Mouse (Mus musculus) forebrain, embryonic 13.5 days (tissue): ENCODE data around the gene Dok5. TPM values are rescaled to one million over a fixed set of nuclear protein-coding genes. Genes with fewer than 3 reads are reported as not detected.
A peak's percentile ranks its signal among the peaks of the same experiment; 100 is the strongest.

ENCODE experiments used
- ATAC-seq: fragments of 200-750 bp; cut with Nextera tagmentation; 2 replicates; pipeline ENCODE4 v1.8.0; 2017
- H3K27ac ChIP-seq: fragments of 300-500 bp; sonication (generic); 2 replicates; pipeline ENCODE4 v1.5.1; 2015; ENCODE audit warnings: inconsistent platforms, mild to moderate bottlenecking, moderate library complexity
- H3K27me3 ChIP-seq: fragments of 300-500 bp; sonication (generic); 2 replicates; pipeline ENCODE4 v1.6.1; 2015; ENCODE audit warnings: mild to moderate bottlenecking, inconsistent platforms
- H3K36me3 ChIP-seq: fragments of 300-500 bp; sonication (generic); 2 replicates; pipeline ENCODE4 v1.6.1; 2015; ENCODE audit warnings: mild to moderate bottlenecking, inconsistent platforms; ENCODE audit not compliant: poor library complexity, severe bottlenecking
- H3K4me1 ChIP-seq: fragments of 300-500 bp; sonication (generic); 2 replicates; pipeline ENCODE4 v1.6.1; 2015; ENCODE audit warnings: inconsistent platforms
- H3K4me2 ChIP-seq: fragments of 300-500 bp; sonication (generic); 2 replicates; pipeline ENCODE4 v1.6.1; 2015; ENCODE audit warnings: inconsistent platforms, mild to moderate bottlenecking, moderate library complexity
- H3K4me3 ChIP-seq: fragments of 300-500 bp; sonication (generic); 2 replicates; pipeline ENCODE4 v1.5.1; 2015; ENCODE audit warnings: mild to moderate bottlenecking, inconsistent platforms
- H3K9ac ChIP-seq: fragments of 300-500 bp; sonication (generic); 2 replicates; pipeline ENCODE4 v1.6.1; 2015; ENCODE audit warnings: mild to moderate bottlenecking, inconsistent platforms
- H3K9me3 ChIP-seq: fragments of 300-500 bp; sonication (generic); replicated peaks from 2 replicates; pipeline ENCODE4 v1.6.1; 2016; ENCODE audit warnings: inconsistent platforms
- WGBS: fragments of 180-500 bp; shearing (Covaris S2); methylation state at CpG from one replicate; pipeline ENCODE4 v1.1.7; 2015; 5-methylcytosine and 5-hydroxymethylcytosine counted together
- polyA plus RNA-seq: library from polyadenylated mRNA; unstranded; fragments of >200 nt; fragmentation: Nextera tagmentation; extraction: Ambion mirVana; gene quantifications from 2 replicates; pipeline ENCODE4 v1.2.1, GENCODE M21; 2015

The Dok5 gene
- polyA plus RNA-seq, 1 experiment from 2014 or later: 30.5 TPM

DNA sequence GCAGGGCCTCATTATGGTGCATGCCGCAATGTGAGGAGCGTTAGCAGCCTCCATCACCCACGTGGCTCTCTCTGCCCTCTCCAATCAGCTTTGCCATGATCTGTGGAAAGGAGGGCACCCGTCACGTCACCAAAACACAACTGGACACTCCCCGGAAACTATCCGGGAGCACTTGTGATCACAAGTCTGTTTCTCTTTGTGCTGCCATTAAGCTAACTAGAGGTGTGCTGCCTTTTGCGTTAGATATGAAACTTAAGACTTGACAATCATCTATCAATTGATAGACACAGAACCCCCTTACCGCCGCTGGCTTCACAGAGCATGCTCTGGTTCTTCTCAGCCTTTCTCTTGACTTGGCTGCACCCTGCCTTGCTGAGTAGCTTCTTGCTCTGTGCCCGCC, 6.9 kb upstream of the Dok5 start:
- Histone ChIP-seq H3K4me2 (no peak overlapping the region), H3K36me3 (no peaks in the 10 kb centered on the region), H3K4me3 (no peak overlapping the region), H3K27ac (no peak overlapping the region), H3K9me3 (no peaks in the 10 kb centered on the region), H3K9ac (no peak overlapping the region), H3K27me3 (no peaks in the 10 kb centered on the region), H3K4me1 (no peaks in the 10 kb centered on the region)
- no peak for ATAC-seq
- WGBS: 89% methylated on average over 11 of the region's 11 CpGs

DNA sequence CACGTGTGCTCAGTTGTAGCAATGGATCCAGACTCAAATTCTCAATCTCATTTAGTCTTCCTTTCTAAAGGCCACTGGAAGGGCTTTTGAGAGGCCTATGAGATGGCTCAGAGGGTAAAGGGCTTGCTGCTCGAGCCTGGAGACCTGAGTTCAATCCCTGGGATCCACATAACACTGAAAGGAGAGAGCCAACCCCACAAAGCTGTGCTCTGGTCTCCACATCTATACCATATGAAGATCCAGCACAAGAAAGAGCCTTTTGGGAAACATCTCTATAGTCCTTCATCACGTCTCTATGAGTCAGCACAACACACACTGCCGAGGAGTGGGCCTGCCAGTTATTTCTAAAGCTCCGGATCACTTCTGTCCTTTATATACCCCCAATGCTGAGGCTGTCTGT, 5.8 kb upstream of the Dok5 start:
- ATAC-seq: no peak
- Histone ChIP-seq H3K4me2 (no peak overlapping the region), H3K9me3 (no peaks in the 10 kb centered on the region), H3K36me3 (no peaks in the 10 kb centered on the region), H3K27ac (no peak overlapping the region), H3K4me3 (no peak overlapping the region), H3K4me1 (peaks cover under 1% of the 10 kb centered on the region; the same call in 1 of the 2 replicates), H3K27me3 (no peaks in the 10 kb centered on the region), H3K9ac (no peak overlapping the region)
- WGBS: 86% methylated on average over 5 of the region's 5 CpGs

DNA sequence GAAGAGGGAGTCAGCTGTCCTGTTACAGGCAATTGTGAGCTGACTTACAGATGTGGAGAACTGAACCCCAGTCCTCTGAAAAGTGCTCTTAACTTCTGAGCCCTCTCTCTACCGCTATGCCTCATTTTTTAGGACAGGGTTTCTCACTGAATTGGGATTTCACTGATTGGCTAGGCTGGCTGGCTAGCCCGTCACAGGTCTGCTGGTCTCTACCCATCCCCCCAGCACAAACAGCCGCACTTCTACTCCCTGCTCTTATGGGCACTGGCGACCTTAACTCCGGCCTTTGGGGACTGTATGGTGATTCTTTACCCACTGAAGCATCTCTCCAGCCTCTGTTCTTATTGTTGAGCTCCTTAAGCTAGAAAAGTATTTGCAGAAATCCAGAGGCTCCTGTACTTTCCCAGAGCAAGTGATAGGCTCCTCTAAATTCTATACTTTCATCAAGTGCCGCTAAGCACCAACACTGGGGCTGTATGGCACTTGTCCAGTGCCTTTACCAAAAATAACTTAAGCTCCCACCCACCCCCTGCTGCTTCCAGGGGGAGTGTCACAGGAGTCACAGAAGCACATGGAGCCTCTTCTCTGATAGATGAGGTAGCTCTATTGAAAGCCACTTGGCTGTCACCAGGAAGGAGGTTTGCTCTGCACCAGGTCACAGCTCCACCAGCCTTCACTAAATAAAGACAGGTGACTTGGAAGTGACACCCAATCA, 4.5 kb upstream of the Dok5 start:
- Histone ChIP-seq H3K9me3 (no peaks in the 10 kb centered on the region), H3K27me3 (no peaks in the 10 kb centered on the region), H3K4me3 (no peak overlapping the region), H3K36me3 (no peaks in the 10 kb centered on the region), H3K27ac (no peak overlapping the region), H3K4me2 (no peak overlapping the region), H3K9ac (no peak overlapping the region), H3K4me1 (peaks cover 9% of the 10 kb centered on the region)
- WGBS: 35% methylated on average over 6 of the region's 6 CpGs
- ATAC-seq: no peak

DNA sequence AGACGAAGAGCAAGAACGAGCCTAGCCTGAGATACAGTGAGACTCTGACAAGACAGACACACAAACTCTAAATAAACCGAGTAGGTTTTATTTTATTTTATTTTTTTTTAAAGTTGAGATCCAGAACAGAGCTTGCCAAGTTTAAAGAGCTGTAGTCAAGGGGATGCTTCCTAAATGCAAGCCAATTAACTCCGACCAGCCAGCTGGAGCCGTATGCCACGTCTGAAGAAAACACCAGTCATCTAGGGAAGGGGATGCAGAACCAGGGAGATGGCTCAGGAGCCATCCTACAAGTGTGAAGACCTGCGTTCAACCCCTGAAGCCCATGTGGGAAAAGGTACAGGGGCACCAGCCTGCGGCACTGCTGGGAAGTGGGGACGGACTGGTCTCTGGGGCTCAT, 2.7 kb upstream of the Dok5 start:
- H3K4me1 ChIP-seq: peaks cover 19% of the 10 kb centered on the region
- WGBS: 87% methylated on average over 9 of the region's 9 CpGs
- no peaks in the 10 kb centered on the region for H3K27me3 ChIP-seq
- no peak overlapping the region for H3K4me3 ChIP-seq
- H3K9ac ChIP-seq: no peak overlapping the region
- no peaks in the 10 kb centered on the region for H3K9me3 ChIP-seq
- no peak overlapping the region for H3K27ac ChIP-seq
- ATAC-seq: no peak
- no peaks in the 10 kb centered on the region for H3K36me3 ChIP-seq
- no peak overlapping the region for H3K4me2 ChIP-seq

DNA sequence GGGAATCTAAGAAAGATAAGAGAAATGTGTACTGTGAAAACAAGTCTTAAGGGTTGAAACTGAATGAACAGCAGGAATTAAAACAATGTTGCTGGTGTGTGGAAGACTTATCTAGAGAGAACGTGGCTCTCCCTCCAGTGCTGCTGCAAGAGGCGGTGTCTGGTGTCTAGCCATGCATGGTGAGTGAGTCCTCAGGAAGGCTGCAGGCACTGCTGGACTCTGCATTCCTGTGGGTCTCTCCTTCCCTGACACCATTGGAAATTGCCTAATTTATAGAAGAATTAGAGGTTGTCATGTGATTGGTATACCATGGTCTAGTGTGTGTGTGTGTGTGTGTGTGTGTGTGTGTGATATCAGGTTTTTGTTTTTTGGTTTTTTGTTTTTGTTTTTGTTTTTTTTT, 1.9 kb upstream of the Dok5 start:
- H3K27me3 ChIP-seq: no peaks in the 10 kb centered on the region
- peaks cover 25% of the 10 kb centered on the region for H3K4me1 ChIP-seq
- H3K36me3 ChIP-seq: no peaks in the 10 kb centered on the region
- no peak overlapping the region for H3K27ac ChIP-seq
- no peaks in the 10 kb centered on the region for H3K9me3 ChIP-seq
- no peak overlapping the region for H3K4me2 ChIP-seq
- WGBS: 49% methylated on average over 2 of the region's 2 CpGs
- no peak for ATAC-seq
- no peak overlapping the region for H3K4me3 ChIP-seq
- H3K9ac ChIP-seq: no peak overlapping the region

DNA sequence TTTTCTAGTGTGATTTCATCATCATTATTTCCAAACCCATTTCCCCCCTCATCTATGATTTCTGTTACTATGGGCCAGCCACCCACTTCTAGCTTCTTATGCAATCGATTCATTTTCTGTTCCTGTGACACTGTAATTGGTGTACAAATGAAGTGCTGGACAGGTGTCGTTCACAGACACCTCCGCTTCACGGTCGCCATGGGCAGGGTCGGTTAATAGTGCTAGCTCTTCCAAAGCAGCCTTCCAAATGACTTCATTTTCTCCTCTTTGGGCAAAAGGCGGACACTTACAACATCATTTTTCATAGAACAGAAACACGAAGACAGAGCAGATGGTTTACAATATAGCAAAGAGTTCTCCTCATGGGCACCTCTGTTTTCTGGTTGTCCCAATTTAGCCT, 1.5 kb upstream of the Dok5 start:
- no peak overlapping the region for H3K4me2 ChIP-seq
- H3K27me3 ChIP-seq: no peaks in the 10 kb centered on the region
- ATAC-seq: no peak
- WGBS: 91% methylated on average over 8 of the region's 8 CpGs
- no peaks in the 10 kb centered on the region for H3K36me3 ChIP-seq
- no peak overlapping the region for H3K9ac ChIP-seq
- H3K4me3 ChIP-seq: no peak overlapping the region
- H3K27ac ChIP-seq: no peak overlapping the region
- peaks cover 27% of the 10 kb centered on the region for H3K4me1 ChIP-seq
- no peaks in the 10 kb centered on the region for H3K9me3 ChIP-seq

DNA sequence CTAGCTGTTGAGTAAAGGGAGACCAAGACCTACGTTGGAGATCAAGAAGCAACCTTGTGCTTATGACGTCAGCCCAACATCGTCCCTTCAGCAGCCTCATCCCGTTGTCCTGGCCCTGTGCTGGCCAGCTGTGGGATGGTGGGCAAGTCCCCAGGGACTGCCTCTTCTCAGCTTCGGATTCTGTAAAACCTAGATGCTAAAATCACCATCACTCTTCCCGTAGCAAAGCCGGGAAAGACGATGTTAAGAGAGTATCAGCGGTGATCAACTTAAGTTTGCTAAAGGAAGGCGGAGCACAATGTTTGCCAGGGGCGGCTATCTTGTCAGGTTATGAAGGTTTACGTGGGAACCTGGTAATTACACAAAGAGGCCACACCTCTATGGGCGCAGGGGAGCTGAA, 826 bp upstream of the Dok5 start:
- ATAC-seq: no peak
- Histone ChIP-seq H3K9ac (no peak overlapping the region; the same call in 1 of the 2 replicates), H3K4me1 (peaks cover 27% of the 10 kb centered on the region), H3K9me3 (no peaks in the 10 kb centered on the region), H3K36me3 (no peaks in the 10 kb centered on the region), H3K27me3 (no peaks in the 10 kb centered on the region), H3K27ac (no peak overlapping the region), H3K4me3 (peak overlapping the region; percentile 49; the same call in 1 of the 2 replicates), H3K4me2 (peak overlapping the region; percentile 74)
- WGBS: 71% methylated on average over 13 of the region's 13 CpGs

DNA sequence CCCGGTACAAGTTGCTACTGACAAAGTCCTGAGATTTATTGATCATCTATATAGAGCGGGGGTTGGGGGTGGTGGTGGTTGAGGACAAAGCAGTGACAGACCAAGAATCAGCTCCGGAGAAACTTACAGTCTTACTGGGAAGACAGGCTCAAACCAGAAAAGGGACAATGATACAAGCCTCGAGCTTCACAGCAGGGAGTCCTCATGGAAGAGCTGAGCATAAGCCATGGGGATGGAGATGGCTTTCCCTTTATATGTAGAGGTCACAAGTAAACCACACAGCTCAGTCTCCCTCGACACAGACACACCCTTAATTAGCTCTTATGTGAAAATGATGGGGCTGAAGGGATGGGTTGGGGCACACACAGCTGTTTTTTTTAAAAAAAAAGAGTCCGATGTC, 402 bp upstream of the Dok5 start:
- 24% methylated on average over 6 of the region's 6 CpGs for WGBS
- H3K27ac ChIP-seq: peak overlapping the region; percentile 65; the same call in 1 of the 2 replicates
- H3K9me3 ChIP-seq: no peaks in the 10 kb centered on the region
- peaks cover 27% of the 10 kb centered on the region for H3K4me1 ChIP-seq
- H3K9ac ChIP-seq: peak overlapping the region; percentile 67
- peak overlapping the region; percentile 74 for H3K4me2 ChIP-seq
- peak overlapping the region; percentile 49 for H3K4me3 ChIP-seq
- no peaks in the 10 kb centered on the region for H3K27me3 ChIP-seq
- no peaks in the 10 kb centered on the region for H3K36me3 ChIP-seq
- peak; percentile 14; the same call in 1 of the 2 replicates for ATAC-seq

DNA sequence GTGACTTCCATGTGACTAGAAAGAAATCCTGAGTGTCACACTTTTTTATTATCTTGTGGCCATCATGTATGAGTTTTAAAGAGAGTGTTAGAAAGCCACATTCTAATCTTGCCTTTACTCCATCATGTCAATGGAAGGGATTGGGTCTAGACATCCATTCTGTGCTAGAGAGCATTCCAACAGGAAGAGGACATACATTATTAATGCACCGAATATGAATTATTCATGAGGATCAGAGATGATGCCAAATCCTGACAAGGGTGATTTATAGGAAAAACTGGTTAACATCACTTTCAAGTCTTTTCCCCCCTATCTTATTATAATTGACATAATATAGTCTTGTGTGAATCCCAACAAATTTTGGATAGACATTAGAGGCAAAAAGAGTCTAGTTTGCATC, 2.1 kb downstream of the Dok5 start:
- Histone ChIP-seq H3K27me3 (no peaks in the 10 kb centered on the region), H3K27ac (no peak overlapping the region), H3K36me3 (0 out of 2 replicates have a peak, but pooled peaks cover 5% of the 10 kb centered on the region), H3K9ac (no peak overlapping the region), H3K4me1 (peaks cover 27% of the 10 kb centered on the region), H3K4me2 (peak overlapping the region; percentile 74), H3K4me3 (no peak overlapping the region), H3K9me3 (no peaks in the 10 kb centered on the region)
- 77% methylated on average over 1 of the region's 1 CpGs for WGBS
- ATAC-seq: no peak

DNA sequence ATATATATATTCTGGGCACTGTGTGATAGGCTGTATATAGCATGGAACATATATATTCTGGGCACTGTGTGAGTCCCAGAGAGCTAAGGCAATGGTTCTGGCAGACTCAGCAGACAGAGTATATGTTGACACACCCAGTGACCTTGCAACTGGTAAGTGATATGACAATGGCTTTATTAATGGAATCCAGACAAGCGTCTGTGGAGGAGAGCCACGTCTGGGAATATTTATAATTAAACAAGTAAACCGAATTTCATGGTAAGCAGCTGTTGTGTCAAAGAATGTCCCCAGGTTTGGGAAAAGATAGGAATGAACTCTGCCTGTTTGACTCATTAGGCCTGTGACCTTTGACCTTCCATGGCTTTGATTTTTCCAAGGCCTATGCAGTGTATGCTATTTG, 2.8 kb downstream of the Dok5 start:
- peaks cover 27% of the 10 kb centered on the region for H3K4me1 ChIP-seq
- H3K9me3 ChIP-seq: no peaks in the 10 kb centered on the region
- H3K27ac ChIP-seq: no peak overlapping the region
- WGBS: 84% methylated on average over 3 of the region's 3 CpGs
- 0 out of 2 replicates have a peak, but pooled peaks cover 5% of the 10 kb centered on the region for H3K36me3 ChIP-seq
- no peaks in the 10 kb centered on the region for H3K27me3 ChIP-seq
- no peak overlapping the region for H3K4me2 ChIP-seq
- ATAC-seq: no peak
- H3K4me3 ChIP-seq: no peak overlapping the region
- no peak overlapping the region for H3K9ac ChIP-seq

DNA sequence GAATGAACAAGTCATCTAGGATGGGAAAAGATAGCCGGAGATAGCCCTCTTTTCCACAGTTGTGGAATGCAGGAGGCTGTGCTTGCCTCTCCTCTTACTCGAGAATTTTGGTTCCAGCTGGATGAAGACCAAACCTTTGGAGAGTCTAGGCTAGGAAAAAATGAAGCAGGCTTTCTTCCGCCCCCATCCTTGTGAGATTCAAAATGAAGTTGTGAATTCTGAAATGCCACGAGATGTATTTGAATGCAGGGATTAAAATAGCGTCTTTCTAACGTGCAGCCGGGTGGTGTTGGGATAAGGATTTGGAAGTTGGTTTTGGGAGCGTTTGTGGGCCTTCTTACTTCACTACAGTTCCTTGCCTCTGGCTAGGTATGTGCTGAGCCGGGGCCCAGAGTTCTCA, 6.8 kb downstream of the Dok5 start:
- Histone ChIP-seq H3K4me2 (no peak overlapping the region), H3K9me3 (no peaks in the 10 kb centered on the region), H3K27me3 (no peaks in the 10 kb centered on the region), H3K9ac (no peak overlapping the region), H3K4me1 (peaks cover 19% of the 10 kb centered on the region), H3K4me3 (no peak overlapping the region), H3K27ac (no peak overlapping the region), H3K36me3 (0 out of 2 replicates have a peak, but pooled peaks cover 5% of the 10 kb centered on the region)
- ATAC-seq: no peak
- 89% methylated on average over 9 of the region's 9 CpGs for WGBS

DNA sequence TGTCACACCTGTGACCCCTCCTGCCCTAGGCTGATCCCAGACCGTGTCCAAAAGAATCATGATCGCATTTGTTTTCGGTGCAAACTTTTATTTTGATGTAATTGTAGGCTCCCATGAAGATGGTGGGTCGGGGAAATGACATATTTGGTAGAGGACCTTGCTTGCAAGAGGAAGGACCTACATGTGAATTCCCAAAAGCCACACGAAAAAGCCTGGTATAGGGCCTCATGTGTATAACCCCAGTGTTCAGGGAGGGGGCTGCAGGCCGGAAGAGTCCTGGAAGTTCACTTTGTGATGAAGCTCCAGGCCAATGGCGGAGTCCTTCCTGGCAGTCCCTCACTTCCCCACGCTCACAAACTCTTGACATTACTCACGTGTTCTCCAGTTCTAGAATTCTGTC, 7.3 kb downstream of the Dok5 start:
- WGBS: 94% methylated on average over 9 of the region's 9 CpGs
- Histone ChIP-seq H3K27ac (no peak overlapping the region), H3K4me2 (no peak overlapping the region)

More for the DNA sequence above, 7.3 kb downstream of the Dok5 start:
- Histone ChIP-seq H3K9ac (no peak overlapping the region), H3K4me1 (peaks cover 20% of the 10 kb centered on the region; the same call in 1 of the 2 replicates), H3K36me3 (0 out of 2 replicates have a peak, but pooled peaks cover 5% of the 10 kb centered on the region), H3K9me3 (no peaks in the 10 kb centered on the region), H3K4me3 (no peak overlapping the region), H3K27me3 (no peaks in the 10 kb centered on the region)
- no peak for ATAC-seq
